Mouse (Mus musculus) R1 (cell line): ENCODE measurements around the gene Ttll11.

Source experiments
- DNase-seq: peaks from one replicate; pipeline ENCODE4 v3.0.0-alpha.2; 2018; ENCODE audit warnings: low read depth, low spot score

Ttll11 gene

DNA sequence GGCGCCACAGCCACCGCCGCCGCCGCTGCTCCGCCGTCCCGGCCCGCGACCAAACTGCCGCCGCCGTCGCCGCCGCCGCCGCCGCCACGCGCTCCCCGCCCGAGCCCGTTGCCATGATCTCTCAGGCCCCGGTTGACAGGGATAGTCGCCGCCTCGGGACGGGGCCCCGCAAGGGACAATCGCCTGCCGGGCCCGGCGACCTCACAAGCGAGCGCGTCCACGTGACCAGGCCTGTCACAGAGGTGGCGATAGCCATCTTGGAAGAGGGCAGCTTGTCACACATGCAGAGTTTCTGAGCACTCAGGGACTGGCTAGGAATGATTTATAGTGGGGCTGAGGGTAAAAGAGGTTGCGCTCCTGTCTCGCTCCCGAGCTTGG, at the start of gene Ttll11:
TSS of gene Ttll11 (minus strand) at position 270 of the 378 bp plus-strand sequence.
- DNase-seq: peak; percentile 87

DNA sequence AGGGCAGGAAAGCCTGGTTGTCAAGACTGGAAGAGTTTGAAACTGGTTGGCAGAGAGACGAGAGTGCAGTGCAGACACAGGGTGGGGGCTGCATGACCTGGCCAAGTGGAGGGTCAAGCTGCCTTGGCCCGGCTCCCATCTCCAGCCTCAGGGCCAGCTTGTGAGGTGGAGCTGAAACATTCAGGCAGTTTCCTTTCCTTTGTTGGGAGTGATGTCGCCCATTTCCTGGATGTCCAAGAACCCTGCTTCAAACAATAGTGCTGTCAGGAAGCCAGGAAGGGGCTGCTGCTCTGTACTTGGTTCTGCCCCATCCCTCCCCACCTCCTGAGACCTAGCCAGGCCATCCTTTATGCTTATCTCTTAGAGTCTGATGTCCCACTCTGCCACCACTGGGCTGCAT, 43.6 kb upstream of the Ttll11 start:
- DNase-seq: peak; percentile 89

DNA sequence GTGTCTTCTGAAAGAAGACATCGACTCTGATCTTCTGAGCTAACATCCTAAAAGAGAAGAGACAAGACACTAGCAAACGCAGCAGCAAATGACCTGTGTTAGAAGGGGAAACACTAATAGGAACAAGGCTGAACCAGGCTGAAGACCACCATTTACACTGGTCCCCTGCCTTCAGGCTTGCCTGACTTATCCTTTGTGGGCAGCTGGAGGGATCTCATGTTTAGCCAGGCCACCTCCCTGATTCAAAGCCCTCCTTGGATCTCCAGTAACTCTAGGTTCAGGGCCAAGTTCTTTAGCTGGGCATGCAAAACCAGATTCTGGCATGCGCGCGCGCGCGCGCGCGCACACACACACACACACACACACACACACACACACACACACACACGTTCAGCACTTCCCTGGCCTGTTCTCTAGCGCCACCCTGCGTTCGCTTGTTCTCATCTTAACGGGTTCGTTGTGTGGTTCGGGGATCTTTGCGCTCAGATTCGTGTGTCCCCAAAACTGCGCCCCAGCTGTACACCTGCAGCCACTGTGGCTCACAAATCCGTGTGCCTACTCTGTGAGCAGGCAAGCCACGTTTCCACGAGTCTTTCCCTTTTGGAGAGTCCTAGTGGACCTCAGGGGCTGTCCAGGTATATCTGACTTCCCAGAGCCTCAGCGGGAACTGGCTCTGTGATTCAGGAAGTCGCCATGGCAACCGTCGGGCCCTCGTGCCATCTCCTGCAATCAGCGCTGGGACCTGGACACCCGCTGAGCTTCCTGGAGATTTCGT, 41.9 kb upstream of the Ttll11 start:
- peak; percentile 87 for DNase-seq

DNA sequence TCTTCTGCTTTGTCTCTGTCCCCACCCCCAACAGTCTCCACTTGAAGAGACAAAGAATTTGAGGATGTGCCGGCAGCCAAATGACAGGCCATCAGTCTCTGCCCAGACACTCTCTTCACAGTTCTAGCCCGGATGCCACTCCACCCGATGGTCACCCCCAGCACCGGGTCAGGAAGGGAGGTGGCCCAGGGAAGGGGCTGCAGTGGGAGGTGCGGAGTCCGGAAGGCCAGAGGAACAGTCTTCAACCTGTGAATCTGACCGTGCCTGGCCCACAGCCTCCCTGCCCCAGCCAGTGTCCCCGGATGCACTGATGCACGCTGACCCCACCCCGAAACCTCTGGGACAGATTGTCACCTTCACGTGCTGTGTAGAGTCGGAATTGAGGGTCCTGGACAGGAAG, 33.3 kb upstream of the Ttll11 start:
- DNase-seq: no peak

GRCm38 (mm10) chr2:36011331-36011825, 31.7 kb upstream of the Ttll11 start:
- DNase-seq: peak; percentile 40

DNA sequence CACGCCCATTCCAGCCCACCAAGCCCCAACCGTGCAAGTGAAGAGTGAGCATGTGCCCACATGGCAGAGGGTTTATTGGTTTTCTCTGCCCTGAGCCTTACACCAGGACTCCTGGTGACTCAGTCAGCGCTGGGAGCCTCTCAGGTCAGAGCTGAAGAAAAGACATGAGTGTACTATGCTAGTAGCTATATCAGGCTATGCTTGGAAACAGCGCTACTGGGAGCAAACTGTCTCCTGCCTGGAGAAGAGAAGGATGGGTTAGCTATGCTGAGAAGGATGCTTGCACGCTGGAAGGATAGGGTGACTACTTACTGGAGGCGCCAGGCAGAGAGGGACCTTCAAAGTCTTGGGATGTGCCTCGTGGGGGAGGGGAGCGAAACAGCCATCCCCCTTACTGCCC, 30.9 kb upstream of the Ttll11 start:
- DNase-seq: no peak

DNA sequence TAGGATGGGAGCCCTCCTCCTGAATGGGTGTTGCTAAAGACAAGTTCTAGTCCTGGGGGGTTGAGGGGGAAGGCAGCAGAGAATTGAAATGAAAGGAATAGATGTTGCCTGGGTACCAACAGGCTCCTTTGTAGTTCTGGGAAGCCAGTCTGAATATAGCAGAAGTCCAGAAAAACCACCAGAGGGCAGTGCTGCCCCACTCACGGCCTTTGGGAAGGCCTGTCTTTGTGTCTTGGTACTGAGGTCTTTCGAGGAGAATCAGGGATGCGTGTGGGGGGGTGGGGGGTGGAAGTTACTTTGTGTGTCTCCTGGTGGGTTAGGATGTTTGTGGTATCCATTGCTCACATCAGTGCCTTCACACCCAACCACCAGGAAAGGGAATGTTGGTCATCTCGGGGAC, 29.7 kb upstream of the Ttll11 start:
- peak; percentile 82 for DNase-seq

DNA sequence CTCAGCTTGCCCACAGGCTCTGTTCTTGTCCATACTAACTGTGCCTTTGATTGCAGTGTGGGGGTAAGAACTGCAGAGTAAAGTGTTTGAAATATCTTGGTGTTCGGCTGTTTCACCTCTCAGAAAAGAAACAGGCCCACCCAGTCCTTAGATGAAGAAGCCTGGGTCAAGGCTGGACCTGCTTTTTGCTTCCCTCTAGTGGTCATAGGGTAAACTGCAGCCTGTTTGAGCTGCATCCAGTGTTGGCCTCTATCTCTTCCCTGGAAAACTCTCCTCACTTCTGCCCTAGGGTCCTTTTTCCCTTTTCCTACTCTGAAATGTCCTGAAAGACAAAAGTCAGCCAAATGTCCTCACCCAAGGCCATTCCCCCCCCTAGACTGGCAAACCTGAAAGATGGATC, 28.4 kb upstream of the Ttll11 start:
- DNase-seq: peak; percentile 67

GRCm38 (mm10) chr2:36002188-36002587, 22.5 kb upstream of the Ttll11 start:
- DNase-seq: no peak

- DNase-seq: no peak
Measured at GRCm38 (mm10) chr2:36000390-36000789, 20.7 kb upstream of the Ttll11 start.

- no peak for DNase-seq
Measured at GRCm38 (mm10) chr2:35999212-35999611, 19.5 kb upstream of the Ttll11 start.

DNA sequence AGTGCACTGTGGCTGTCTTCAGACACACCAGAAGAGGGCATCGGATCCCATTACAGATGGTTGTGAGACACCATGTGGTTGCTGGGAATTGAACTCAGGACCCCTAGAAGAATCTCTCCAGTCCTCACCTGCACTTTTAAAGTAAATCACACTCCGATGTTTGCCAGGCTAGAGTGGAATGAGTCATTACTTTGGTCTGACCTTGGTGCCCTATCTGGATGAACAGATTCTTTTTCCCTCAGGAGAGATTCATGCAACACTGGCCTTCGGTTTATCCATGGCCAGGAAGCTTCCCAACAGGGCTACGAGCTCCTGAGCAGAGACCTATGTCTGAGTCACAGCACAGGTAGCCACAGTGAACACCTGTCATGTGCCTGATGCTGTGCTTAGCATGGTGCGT, 18.7 kb upstream of the Ttll11 start:
- DNase-seq: no peak

- DNase-seq: no peak
Measured at GRCm38 (mm10) chr2:35996753-35997152, 17.0 kb upstream of the Ttll11 start.

GRCm38 (mm10) chr2:35994303-35994702, 14.6 kb upstream of the Ttll11 start:
- no peak for DNase-seq

DNA sequence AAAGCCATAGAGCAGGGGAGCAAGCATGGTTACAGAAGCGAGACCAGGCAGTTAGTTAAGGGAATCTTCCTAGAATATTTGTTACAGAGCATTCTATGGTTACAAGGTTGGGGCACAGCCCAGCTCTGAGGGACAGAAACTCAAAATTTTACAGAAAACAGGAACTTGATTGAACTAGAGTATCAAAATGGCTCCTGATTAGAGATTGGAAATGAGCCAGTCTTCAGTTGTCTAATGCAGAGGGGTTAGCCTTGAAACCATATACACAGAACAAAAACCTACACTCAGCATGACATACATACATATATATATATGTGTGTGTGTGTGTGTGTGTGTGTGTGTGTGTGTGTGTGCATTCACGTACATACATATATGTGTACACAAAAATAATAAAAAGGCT, 13.8 kb upstream of the Ttll11 start:
- DNase-seq: no peak

DNA sequence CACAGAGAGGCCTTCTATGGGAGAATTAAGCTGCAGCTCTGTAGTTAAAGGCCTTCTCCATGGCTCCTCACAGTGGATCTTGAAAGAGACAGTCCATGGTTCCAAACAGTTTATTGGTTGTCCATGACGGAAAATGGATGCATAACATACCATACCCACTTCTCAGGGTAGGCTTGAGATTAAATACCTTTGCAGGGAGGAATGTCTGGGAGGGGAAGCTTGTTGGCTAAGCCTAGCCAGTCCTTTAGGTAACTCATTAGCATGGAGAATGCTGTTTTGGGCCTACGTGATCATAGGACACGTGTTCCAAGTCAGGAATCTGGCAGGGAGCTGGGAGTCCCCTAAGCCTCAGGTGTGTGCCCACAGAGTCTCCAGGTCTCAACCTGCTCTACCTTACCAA, 12.5 kb upstream of the Ttll11 start:
- no peak for DNase-seq

DNA sequence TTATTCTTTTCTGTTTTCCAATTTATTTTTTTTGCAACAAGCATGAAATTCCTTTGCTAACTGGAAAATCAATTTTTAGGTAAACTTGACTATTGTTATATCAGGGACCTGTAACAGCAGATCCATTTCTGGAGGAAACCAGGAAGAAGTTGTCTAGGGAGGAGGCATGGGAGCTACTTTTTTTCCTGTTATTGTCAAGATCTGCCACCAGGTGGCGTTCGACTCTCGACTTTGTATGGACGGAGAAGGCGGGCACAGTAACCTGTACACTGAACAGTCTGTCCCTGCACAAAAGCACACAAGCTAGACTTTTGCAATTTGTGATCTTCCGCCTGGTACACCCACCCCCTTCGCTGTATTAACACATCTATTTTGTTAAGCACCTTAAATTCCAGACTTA, 4.2 kb upstream of the Ttll11 start:
- DNase-seq: peak; percentile 77

GRCm38 (mm10) chr2:35981872-35982271, 2.2 kb upstream of the Ttll11 start:
- DNase-seq: no peak

DNA sequence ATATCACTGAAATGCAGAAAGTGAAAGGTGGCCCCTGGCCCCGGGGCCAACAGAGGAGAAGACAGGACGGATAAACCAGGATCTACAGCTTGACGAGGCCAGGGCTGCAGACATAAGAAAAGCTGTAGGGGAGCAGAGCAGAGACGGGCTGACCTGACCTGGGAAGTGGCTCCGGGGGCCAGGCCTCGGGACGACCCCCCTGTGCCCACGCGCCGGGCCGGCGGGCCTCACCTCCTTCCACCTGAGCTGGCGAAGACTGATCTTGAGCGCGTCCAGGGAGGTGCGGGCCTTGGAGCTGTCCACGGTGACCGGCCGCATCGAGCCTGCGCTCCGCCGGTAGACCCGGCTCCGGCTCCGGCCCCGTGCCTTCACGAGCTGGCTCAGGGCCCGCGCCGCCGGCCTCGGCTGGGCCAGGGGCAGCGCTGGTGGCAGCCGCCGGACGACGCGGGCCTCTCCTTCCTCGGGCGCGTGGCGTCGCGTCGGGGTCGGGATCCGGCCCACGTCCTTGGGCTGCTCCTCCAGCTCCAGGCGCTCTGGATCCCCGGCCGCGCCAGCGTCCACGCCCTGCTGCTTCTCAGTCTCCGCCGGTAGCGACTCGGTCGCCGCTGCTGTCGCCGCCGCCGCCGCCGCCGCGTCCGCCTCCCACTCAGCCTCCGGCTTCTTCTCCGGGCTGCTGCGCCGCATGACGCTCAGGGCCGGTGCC, 621 bp downstream of the Ttll11 start:
- peak; percentile 25 for DNase-seq

DNA sequence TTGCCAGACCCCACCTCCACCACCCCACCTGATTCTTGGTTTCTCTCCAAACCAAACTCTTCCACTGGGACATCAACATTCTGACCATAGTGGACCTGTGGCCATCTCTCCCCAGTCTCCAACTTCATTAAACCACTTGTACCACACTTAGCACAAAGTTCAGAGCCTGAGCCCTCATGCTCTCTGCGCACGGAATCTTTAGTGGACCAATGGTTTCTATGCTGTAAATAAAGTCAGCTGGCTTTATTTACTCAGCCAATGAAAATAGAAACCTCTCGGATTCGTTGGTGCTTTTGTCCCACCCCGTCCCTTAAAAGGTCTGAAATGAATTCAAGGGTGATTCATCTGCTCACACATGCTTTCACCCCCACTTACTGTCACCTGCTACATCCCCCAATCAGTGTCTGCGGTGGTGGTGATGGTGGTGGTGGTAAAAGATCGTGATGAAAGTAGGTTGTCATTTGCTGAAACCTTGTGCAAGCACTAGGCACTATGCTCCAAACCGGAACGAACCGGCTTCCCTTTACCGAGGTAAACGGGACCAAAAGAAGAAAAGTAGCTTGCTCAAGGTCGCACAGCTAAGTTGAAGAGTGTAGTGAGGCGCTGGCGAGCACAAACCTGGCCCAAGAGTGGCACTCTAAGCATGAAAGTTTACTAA, 1.3 kb downstream of the Ttll11 start:
- DNase-seq: peak; percentile 41

DNA sequence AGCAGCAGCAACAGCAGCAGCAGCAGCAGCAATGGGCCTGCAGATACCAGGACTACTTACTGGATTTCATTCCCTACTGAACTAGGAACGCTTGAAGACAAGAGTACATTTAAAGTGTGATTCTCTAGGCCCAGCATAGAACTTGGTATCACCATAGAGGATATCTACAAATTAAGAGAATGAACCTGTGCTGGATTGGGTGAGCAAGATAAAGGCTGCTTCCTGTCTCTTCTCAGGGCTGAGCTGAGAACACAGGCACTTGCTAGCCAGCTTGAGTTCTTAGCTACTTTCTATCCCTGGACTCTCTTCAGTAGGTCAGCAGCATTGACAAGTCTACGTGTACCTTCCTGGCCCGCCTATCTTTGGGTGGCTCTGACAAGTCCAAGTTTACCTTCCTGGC, 2.0 kb downstream of the Ttll11 start:
- no peak for DNase-seq

DNA sequence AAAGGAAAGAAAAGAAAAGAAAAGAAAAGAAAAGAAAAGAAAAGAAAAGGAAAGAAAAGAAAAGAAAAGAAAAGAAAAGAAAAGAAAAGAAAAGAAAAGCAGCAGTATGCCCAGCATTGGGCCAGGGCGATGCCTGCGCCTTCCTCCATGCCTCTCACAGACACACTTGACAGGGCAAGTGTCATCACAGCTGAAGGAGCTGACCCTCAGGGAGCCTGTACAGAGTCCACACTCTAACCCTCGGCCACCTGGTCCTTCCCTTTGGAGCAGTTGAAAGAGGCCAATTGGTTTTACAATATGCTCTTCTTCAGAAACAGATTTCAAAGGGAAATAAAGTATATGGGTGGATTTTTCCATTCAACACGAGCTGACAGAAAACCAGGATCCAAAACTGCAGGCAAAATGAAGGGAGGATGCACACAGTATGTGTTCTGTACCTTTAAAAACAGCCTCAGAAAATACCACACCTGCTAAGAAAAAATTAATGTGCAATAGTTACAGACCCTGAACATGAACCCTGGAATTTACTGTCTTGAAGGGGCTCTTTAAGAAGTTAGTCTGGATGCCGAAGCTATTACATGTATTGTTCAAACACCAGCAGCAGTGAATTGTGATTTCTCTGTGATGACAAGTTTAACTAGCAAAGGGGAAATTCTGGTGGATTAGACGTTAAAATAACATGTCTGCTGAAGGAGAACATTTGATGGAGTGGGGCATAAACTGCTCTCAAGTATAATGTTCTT, 7.3 kb downstream of the Ttll11 start:
- DNase-seq: no peak
